Mouse (Mus musculus): ENCODE measurements at regions not wholly inside any gene's neighbourhood (a gene's known extent, or its start where the extent isn't known, plus 50 kb on each side); places are given as distances from the start of the nearest gene placed in this dataset.

DNA sequence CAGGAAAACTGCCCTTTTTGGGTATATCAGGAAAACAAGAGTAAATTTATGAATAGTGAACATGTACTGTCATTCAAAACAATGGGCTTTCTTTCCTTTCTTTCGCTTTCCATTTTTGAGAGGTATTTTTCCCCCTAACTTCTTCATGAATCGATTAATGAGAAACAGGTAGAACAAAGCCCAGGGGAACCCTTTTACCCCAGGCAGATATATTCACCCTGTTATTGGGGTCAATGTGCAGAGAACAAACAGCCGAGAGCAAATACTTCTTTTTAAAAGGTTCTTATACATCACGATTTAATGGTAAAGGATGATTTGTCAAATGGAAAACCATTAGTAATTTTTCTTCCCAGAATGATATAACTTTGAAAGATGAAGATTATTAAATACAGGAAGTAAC, 183.0 kb upstream of the BC052040 start:
- H3K9ac ChIP-seq (replicated peaks), result no peak overlapping the region
- no peaks in the 10 kb centered on the region for H3K4me1 ChIP-seq (ENCODE audit: insufficient read depth)
- H3K27ac ChIP-seq (ENCODE audit: low read depth), result no peak overlapping the region
- WGBS (ENCODE audit: insufficient replicate concordance), result 76% methylated on average over 4 of the region's 4 CpGs
- ATAC-seq, result no peak
- H3K27me3 ChIP-seq (ENCODE audit: insufficient read depth, low read length), result no peaks in the 10 kb centered on the region
- no peaks in the 10 kb centered on the region for H3K36me3 ChIP-seq (replicated peaks; ENCODE audit: insufficient read depth, low read length)
- no peak for DNase-seq
- TF ChIP-seq EP300 (IDR thresholded peaks at IDR 0.05; ENCODE audit: low read depth) (no peak), CTCF (IDR thresholded peaks at IDR 0.05; ENCODE audit: low read depth) (no peak)
- no peak overlapping the region for H3K4me2 ChIP-seq (ENCODE audit: low read depth, low read length)
- no peaks in the 10 kb centered on the region for H3K9me3 ChIP-seq (ENCODE audit: low read length)
- H3K4me3 ChIP-seq (ENCODE audit: low read depth, low read length), result no peak overlapping the region

GRCm38 (mm10) chr2:115399107-115399740, 182.3 kb upstream of the BC052040 start:
- Histone ChIP-seq H3K4me2 (ENCODE audit: low read depth, low read length) (no peak overlapping the region), H3K9me3 (ENCODE audit: low read length) (no peaks in the 10 kb centered on the region), H3K4me3 (ENCODE audit: low read depth, low read length) (no peak overlapping the region), H3K27ac (ENCODE audit: low read depth) (no peak overlapping the region), H3K4me1 (ENCODE audit: insufficient read depth) (no peaks in the 10 kb centered on the region), H3K27me3 (ENCODE audit: insufficient read depth, low read length) (no peaks in the 10 kb centered on the region), H3K36me3 (replicated peaks; ENCODE audit: insufficient read depth, low read length) (no peaks in the 10 kb centered on the region), H3K9ac (replicated peaks) (no peak overlapping the region)
- TF ChIP-seq CTCF (IDR thresholded peaks at IDR 0.05; ENCODE audit: low read depth) (no peak), EP300 (IDR thresholded peaks at IDR 0.05; ENCODE audit: low read depth) (no peak)
- 77% methylated on average over 6 of the region's 6 CpGs for WGBS (ENCODE audit: insufficient replicate concordance)
- no peak for ATAC-seq
- DNase-seq, result no peak

GRCm38 (mm10) chr2:115399987-115400550, 181.4 kb upstream of the BC052040 start:
- Histone ChIP-seq H3K27me3 (ENCODE audit: insufficient read depth, low read length) (no peaks in the 10 kb centered on the region), H3K9me3 (ENCODE audit: low read length) (no peaks in the 10 kb centered on the region), H3K9ac (replicated peaks) (no peak overlapping the region), H3K36me3 (replicated peaks; ENCODE audit: insufficient read depth, low read length) (no peaks in the 10 kb centered on the region), H3K4me2 (ENCODE audit: low read depth, low read length) (no peak overlapping the region), H3K4me1 (ENCODE audit: insufficient read depth) (no peaks in the 10 kb centered on the region), H3K27ac (ENCODE audit: low read depth) (no peak overlapping the region), H3K4me3 (ENCODE audit: low read depth, low read length) (no peak overlapping the region)
- TF ChIP-seq CTCF (IDR thresholded peaks at IDR 0.05; ENCODE audit: low read depth), result no peak
- TF ChIP-seq EP300 (IDR thresholded peaks at IDR 0.05; ENCODE audit: low read depth), result no peak
- no peak for DNase-seq
- WGBS (ENCODE audit: insufficient replicate concordance), result 81% methylated on average over 10 of the region's 10 CpGs
- ATAC-seq, result no peak

DNA sequence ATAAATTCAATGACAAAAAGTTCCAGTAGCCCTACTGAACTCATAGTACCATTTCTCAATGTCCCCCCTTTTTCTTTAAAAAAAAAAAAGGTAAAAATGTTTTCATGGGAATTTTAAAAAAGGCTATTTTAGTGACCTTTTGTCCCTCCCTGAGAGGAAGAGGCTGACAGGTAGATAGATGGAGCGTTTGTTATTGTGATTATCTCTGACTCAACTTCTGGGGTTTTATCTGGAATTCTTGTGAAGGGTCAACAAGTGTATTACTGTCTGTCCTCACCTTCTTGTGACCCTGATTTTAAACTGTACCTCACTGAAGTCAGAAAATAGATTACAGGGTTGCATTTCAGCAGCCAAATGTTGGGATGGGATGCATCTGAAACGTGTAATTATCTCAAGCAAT, 179.3 kb upstream of the BC052040 start:
- Histone ChIP-seq H3K4me3 (ENCODE audit: low read depth, low read length) (no peak overlapping the region), H3K27me3 (ENCODE audit: insufficient read depth, low read length) (no peaks in the 10 kb centered on the region), H3K27ac (ENCODE audit: low read depth) (no peak overlapping the region), H3K4me1 (ENCODE audit: insufficient read depth) (no peaks in the 10 kb centered on the region), H3K36me3 (replicated peaks; ENCODE audit: insufficient read depth, low read length) (no peaks in the 10 kb centered on the region), H3K4me2 (ENCODE audit: low read depth, low read length) (no peak overlapping the region), H3K9me3 (ENCODE audit: low read length) (no peaks in the 10 kb centered on the region), H3K9ac (replicated peaks) (no peak overlapping the region)
- ATAC-seq (no peak), DNase-seq (no peak)
- TF ChIP-seq CTCF (IDR thresholded peaks at IDR 0.05; ENCODE audit: low read depth) (no peak), EP300 (IDR thresholded peaks at IDR 0.05; ENCODE audit: low read depth) (no peak)
- WGBS (ENCODE audit: insufficient replicate concordance), result 37% methylated on average over 2 of the region's 2 CpGs

GRCm38 (mm10) chr2:115432476-115432875, 149.0 kb upstream of the BC052040 start:
- DNase-seq, result no peak
- Histone ChIP-seq H3K9me3 (ENCODE audit: low read length) (no peaks in the 10 kb centered on the region), H3K27me3 (ENCODE audit: insufficient read depth, low read length) (no peaks in the 10 kb centered on the region), H3K4me1 (ENCODE audit: insufficient read depth) (no peaks in the 10 kb centered on the region), H3K36me3 (replicated peaks; ENCODE audit: insufficient read depth, low read length) (no peaks in the 10 kb centered on the region), H3K9ac (replicated peaks) (no peak overlapping the region), H3K27ac (ENCODE audit: low read depth) (no peak overlapping the region), H3K4me2 (ENCODE audit: low read depth, low read length) (no peak overlapping the region), H3K4me3 (ENCODE audit: low read depth, low read length) (no peak overlapping the region)
- TF ChIP-seq CTCF (IDR thresholded peaks at IDR 0.05; ENCODE audit: low read depth) (no peak), EP300 (IDR thresholded peaks at IDR 0.05; ENCODE audit: low read depth) (no peak)
- 50% methylated on average over 2 of the region's 2 CpGs for WGBS (ENCODE audit: insufficient replicate concordance)
- no peak for ATAC-seq

GRCm38 (mm10) chr2:115441100-115441499, 140.4 kb upstream of the BC052040 start:
- H3K27ac ChIP-seq (ENCODE audit: low read depth), result no peak overlapping the region
- DNase-seq (peak; percentile 13), ATAC-seq (peak; percentile 54; the same call in 1 of the 2 replicates)
- H3K4me2 ChIP-seq (ENCODE audit: low read depth, low read length), result no peak overlapping the region
- 0% methylated on average over 1 of the region's 1 CpGs for WGBS (ENCODE audit: insufficient replicate concordance)
- no peaks in the 10 kb centered on the region for H3K9me3 ChIP-seq (ENCODE audit: low read length)
- no peak overlapping the region for H3K4me3 ChIP-seq (ENCODE audit: low read depth, low read length)
- TF ChIP-seq CTCF (IDR thresholded peaks at IDR 0.05; ENCODE audit: low read depth) (no peak), EP300 (IDR thresholded peaks at IDR 0.05; ENCODE audit: low read depth) (no peak)
- H3K36me3 ChIP-seq (replicated peaks; ENCODE audit: insufficient read depth, low read length), result no peaks in the 10 kb centered on the region
- H3K4me1 ChIP-seq (ENCODE audit: insufficient read depth), result no peaks in the 10 kb centered on the region
- H3K9ac ChIP-seq (replicated peaks), result no peak overlapping the region
- no peaks in the 10 kb centered on the region for H3K27me3 ChIP-seq (ENCODE audit: insufficient read depth, low read length)
